Mouse (Mus musculus): ENCODE measurements around the gene Hunk. TPM values are rescaled to one million over a fixed set of nuclear protein-coding genes. Genes with fewer than 3 reads are reported as not detected.

The Hunk gene
- total RNA-seq, 2 experiments from 2014 or later: not detected

DNA sequence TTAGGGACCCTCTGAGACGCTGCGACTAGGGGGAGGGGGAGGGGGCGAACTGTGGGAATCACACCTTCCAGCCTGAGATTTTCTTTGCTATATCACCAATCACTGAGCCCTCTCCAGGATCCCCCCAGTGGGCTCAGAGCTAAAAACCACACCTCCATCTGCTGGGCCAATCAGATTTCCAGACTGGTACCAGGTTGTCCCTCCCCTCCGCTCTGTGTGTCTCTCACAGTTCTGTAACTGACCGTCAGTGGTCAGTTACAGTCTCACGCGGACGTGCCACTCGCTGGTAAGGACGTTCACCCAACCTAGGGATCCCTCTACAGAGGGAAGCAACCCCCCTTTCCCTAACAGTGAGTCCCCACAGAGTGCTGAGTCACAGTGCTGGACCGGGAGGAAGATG lies 111.1 kb downstream of the Hunk start:
- no peak for ATAC-seq (ENCODE audit: poor library complexity, severe bottlenecking)

DNA sequence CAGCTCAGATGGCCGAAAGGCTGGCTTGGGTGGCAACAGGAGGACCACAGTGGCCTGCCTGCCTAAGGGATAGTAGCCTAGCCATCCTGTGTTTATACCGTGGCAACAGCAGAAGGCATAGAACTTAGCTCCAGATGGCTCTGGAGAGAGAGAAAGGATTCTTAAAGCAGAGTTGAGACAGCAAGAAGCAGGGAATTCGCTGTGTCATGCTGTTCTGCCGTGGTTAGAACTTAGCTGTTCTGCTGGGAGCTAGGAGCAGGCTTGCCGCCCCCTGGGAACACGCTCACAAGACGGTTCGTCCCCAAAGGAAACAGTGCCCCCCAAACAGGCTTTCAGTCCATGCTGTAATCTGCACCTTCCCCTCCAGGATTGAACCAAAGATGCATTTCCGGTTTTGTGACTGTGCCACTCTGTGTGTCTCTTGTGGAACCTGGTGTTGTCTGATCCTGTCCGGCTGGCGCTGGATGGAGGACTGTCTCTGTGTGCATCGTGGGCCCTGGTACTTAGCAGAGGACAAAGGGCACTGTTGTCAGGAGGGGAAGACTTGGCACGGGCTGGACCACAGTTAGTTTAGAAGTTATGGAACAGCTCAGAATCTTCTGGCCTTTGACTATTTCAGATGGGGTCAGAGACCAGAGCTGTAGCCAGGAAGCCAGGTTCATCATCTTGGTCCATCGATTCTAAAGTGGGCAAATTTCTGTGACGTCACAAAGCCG lies 112.1 kb downstream of the Hunk start:
- no peak for ATAC-seq (ENCODE audit: poor library complexity, severe bottlenecking)

DNA sequence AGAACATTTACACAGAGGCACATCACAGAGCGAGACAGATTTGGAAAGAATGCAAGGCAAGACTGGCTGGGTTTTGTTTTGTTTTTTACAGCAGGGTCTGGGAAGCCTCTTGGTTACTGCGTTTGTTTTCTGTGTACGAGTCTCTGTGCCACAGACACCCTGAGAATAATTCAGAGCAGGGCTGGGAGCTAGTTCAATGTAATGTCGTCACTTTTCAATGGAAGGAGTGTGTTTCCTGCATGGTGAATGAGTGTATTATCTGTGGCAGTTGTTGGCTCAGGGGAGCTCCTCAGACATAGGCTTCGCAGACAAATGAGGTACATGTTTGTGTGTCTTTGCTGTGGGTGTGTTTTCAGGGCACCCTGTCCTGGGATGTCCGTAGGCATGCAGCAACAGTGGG lies 115.0 kb downstream of the Hunk start:
- ATAC-seq (ENCODE audit: poor library complexity, severe bottlenecking): no peak

DNA sequence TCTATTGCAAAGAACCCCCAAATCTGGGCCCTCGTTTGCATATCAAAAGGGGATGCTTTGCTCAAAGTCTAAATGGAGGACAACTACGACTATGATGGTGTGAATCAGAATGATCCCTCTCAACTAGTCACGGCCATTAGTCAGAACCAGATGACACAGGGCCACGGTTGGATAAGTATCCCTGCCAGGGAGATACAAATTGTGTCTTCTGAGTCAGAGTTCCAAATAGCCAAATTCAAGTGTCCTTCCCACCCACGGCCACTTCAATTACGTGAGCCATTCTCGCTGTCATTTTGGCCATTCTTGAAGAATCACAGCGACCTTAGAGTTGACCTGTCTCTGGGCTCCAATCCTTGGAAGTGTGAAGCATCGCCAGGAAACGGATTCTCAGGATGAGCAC lies 119.4 kb downstream of the Hunk start:
- no peak for ATAC-seq (ENCODE audit: poor library complexity, severe bottlenecking)

DNA sequence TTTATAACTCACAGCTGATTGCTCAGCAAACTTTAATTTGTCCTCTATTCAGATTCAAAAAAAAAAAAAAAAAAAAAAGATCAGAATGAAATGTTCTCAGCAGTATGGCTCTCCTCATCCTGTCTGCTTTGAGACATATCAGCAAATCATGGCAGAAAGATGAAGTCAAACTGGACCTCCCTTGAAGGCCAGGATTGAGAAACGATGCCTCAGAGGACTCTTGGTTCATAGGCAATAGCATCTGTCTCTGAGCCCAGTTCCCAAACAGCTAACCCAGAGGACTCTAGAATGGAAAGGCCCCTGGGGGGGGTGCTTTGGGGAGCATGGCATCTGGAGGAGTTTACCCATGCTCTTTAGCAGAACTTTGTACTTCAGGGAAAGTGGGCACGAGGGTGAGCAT lies 119.9 kb downstream of the Hunk start:
- no peak for ATAC-seq (ENCODE audit: poor library complexity, severe bottlenecking)

DNA sequence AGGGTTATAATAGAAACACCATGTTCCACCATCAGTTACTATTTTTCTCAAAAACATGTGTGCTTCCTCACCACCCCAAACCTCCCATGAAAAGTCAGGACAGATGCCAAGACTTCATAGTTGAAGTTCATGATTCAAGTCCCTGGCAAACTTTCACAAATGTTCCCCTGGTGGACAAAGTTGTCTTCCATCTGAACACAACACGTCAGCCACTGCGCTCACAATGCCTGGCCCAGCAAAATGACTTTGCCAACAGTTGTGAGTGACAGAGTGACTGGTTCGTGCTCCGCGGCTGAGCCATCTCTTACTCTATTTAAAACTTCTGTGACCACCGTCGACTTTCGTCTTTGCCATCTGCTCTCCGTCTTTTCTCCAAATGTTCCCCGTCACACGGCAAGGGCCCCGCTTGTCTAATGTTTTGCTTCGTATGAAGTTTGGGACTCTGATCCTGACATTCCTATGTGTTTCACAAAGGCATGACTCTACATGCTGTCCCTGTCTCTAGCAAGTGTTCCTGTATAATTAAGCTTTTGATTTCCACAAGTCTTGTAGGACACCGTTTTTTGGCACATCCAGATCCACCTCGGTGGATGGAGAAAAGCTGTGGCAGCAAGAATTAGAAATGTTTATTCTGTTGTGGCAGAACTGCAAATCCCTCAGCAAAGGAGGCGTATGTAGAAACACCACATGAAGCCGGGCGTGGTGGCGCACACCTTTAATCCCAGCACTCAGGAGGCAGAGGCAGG lies 125.9 kb downstream of the Hunk start:
- no peak for ATAC-seq (ENCODE audit: poor library complexity, severe bottlenecking)

DNA sequence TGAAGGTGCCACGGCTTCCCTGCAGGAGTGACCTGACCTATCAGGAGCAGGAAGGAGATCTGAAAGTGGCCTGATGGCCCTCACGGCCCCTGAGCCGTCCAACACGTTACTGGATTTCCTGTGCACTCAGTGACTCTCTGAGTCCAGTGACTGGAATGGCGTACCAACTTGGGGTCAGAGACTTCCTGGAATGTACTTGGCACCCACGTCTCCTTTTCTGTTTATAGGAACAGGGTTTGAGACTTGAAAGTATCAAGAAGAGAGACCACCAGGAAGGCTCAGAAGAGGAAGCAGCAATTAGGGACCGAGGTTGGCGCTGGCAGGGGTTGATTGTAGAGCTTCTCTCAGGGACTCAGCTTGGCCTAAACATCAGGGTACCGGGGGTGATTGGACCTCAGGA lies 131.2 kb downstream of the Hunk start:
- ATAC-seq (ENCODE audit: poor library complexity, severe bottlenecking): no peak

DNA sequence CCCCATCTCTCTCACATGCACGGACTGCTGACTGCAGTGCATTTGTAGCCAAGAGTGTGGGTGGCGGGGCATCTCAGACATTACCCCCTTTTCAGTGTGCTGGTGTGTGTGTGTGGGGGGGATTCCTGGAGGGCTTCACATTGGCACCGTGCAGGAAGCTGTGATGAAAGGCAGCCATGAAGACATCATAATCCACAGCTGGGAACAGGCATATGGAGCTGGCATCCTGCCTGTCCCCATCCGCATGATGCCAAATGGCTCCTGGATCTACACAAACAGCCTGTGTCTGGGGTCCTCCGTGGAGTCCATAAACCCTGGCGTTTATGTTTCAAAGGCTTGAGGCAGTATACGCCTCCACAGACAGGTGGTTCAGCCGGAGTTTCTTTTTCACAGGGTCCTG lies 132.4 kb downstream of the Hunk start:
- no peak for ATAC-seq (ENCODE audit: poor library complexity, severe bottlenecking)

DNA sequence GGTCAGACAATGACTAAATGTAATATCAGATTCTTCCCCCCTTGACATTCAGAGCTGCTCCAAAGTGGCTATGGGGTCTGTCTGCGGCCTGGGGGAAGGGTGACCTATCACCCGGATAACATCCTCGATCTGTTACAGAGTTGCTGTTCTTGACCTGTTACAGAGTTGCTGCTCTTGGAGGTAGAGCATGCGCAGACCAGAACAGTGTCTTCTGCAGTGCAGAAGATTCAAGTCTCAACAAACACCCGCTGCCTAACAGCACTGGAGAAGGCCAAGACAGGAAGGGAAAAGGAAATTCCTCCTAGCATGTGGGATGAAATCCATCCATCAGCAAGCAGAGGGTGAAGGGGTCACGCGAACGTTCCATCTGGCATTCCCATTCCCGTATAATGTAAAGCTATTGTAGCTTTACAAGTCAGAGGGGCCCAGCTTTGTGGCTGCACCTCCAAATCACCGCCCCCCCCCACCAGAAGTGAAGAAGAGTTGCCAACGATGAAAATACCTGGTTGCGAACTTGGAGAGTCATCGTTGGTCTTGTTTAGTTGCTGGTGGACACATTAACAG lies 133.0 kb downstream of the Hunk start:
- ATAC-seq (ENCODE audit: poor library complexity, severe bottlenecking): no peak

DNA sequence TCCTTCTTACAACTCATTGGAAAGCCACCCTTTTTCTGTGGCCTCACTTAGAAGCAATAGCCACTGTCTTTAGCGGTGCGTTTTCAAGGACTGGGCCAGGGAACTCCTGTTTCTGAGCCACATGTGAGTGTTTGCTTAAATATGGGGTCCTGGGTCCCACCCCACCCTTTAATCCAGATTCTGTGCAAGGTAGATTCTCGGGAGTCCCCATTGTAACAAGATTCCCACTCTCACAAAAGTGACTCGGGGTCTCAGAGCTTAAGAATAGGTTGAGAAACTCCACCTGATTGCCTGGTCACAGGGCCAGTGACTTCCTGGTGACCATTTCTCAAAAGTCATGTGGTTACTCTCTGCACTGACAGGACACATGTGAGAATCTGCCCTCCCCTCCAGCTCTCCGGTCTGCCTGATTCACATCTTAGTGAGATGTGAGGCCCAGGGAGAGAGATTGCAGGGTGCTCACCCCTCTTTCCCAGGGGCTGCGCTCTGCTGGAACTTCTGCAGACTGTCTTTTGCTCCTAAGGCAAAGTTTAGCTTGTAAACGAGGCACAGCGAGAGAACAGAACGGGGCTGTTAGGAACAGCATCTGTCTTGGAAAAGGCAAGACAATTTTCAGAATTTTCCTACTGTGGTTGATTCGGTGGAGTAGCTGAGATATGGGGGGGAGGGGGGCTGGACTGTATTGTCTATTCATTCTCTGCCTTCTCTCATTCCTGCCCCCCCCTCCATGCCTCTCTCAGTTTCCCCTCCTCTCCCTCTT lies 135.6 kb downstream of the Hunk start:
- no peak for ATAC-seq (ENCODE audit: poor library complexity, severe bottlenecking)

DNA sequence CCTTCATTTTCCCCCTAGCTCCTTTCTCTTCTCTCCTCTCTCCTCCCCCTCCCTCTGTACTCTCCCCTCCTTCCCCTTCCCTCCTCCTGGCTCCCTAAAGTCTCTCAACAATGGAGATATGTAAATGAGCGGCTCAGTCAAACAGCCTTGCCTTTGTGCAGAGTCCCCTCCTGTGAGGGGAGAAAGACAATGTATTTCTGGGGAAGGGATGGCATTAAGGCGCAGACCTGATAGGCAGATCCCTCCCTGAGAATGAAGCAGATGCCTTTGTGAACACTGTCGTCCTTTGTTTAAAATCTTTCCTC lies 136.1 kb downstream of the Hunk start:
- no peak for ATAC-seq (ENCODE audit: poor library complexity, severe bottlenecking)

DNA sequence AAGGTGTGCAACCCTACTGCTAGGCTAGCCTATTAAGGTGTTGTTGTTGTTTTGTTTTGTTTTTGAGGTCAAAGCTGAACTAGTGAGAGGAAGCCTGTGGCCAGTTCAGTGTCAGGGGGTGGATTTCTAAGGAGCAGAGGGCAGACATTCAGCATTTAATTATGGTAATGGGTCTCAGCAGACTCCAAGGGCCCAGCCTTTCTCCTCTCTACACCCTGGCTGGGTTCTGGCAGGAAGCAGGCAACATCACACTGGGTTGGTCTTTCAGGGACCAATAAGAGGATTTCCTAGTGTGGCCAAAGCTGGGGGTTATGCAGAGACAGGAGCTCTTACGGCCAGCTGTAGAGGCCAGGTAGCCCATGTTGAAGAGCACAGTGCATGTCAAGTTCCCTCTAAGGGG lies 136.8 kb downstream of the Hunk start:
- ATAC-seq (ENCODE audit: poor library complexity, severe bottlenecking): no peak

DNA sequence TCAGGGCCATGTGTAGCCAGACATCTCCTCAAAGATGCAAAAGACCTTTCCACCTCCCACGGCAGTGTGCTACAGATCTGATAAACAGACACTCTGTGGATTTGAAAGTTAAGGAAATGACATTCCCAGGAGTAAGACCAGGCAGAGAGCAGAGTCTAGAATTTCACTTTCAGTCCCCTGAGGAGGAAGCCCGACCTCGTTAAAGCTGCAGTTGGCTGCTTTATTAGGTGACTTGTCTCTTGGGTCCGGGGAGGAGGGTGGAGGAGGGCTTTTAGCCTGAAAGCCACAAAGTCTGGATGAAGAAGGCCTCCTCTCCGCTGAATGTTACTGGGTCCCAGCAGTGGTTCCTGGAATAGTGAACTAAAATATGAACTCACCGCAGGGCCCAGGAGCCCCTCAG lies 137.6 kb downstream of the Hunk start:
- ATAC-seq (ENCODE audit: poor library complexity, severe bottlenecking): no peak

DNA sequence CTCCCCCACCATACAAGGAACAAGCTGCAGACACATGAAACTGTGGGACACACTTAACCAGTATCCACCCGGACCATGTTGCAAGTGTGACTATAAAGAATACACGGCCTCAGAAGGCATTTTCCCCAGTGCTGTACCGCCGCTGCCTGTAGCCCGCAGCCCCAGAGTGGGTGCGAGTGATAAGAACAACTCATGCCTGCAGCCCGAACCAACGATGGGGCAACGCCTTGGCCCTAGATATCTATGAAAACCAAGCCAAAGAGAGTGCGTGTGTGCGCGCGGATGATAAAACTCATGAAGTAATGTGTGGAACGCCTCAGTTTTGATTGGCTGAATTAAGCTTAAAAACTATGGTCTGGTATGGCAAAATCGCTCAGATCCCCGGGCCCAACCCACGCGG lies 138.1 kb downstream of the Hunk start:
- no peak for ATAC-seq (ENCODE audit: poor library complexity, severe bottlenecking)

DNA sequence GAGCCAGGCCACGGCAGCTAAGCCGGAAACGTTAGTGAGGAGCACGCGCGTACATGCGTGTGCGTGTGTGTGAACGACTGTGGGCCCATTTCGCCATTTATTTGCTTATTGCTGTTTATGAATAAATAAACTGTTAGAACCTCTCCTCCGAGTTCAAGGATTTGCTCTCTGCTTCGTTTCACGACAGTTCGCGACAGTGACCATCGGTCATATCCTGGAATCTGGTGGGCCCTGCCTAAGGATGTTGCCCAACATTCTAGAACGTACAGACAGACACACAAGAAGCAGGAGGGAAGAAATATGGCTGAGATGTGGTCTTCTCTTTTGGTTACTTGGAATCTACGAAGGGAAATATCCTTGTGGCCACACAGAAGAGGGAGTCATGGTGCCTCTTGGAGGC lies 138.6 kb downstream of the Hunk start:
- no peak for ATAC-seq (ENCODE audit: poor library complexity, severe bottlenecking)

DNA sequence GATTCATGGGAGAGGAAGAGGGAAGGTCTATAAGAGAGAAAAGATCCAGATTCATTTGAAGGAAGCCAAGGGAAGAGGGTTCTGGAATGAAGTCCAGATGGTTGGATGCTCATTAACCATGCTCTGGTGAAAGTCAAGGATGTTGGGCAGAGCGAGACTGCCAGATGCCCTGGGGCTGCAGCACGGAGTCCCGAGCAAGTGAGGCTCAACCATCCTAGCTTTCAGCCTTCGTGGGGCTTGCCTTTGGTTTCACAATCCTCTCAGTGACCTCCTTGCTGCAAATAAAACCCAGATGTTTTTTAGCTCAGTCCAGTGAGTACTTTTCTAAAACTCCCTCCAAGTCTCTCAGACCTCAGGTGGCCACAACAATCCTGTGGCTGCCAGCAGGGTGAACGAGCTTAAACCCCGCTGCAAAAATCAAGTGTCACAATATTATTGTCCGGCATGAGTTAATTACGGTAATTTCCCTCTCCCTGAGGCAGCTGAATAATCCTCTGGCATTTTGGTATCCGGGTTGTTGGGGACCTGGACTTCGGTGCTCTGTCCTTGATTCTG lies 147.4 kb downstream of the Hunk start:
- no peak for ATAC-seq (ENCODE audit: poor library complexity, severe bottlenecking)

DNA sequence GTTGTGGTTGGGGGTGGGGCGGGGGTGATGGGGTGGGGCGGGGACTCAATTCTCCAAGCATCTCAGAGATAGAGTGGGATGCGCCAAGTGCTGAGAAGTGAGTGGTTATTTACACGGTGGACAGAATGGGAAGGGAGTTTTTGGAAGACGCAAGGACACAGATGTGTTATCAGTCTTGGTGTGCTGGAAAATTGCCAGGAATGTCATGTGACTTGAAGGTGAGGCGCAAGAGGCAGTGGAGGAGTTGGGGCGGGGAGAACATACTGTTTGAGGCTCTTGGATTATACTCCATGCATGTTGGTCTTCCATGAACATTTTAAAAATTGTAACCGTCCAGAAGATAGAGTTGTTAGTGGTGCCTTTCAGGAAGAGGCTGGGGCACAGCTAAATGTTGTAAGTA lies 148.8 kb downstream of the Hunk start:
- no peak for ATAC-seq (ENCODE audit: poor library complexity, severe bottlenecking)

DNA sequence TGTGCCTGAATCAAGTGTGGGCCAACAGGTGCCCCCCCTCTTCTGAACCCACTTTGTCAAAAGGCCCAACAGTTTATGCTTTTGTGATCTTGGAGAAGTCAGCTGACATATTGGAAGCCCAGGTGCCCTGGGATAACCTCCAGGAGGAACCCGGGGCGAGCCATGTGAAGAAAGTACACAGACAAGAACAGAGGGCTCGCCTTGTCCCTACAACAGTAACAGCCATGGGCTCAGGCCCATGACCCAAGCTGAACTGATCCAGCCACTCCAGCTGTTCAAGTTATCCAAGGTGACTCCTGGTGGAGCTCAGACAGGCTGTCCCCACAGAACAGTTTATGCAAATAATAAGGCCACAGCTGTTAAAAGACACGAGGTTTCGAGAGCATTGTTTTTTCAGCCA lies 153.1 kb downstream of the Hunk start:
- ATAC-seq (ENCODE audit: poor library complexity, severe bottlenecking): no peak

DNA sequence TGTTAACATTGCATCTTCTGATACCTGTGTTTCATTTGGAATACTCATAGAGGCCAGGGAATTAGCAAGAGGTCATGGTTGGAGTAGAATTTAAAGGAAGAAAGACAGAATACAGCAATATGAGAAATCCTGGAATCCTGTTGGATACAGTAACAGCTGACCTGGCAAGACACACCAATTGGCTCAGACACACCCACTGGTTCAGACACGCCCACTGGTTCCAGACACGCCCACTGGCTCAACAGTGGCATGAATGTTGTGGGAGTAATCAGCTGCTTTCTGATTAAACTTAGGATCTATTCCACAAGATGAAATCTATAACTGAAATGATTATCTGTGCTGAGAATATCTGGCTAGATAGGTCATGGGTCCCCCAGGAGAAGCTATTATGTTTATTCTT lies 155.4 kb downstream of the Hunk start:
- ATAC-seq (ENCODE audit: poor library complexity, severe bottlenecking): no peak

DNA sequence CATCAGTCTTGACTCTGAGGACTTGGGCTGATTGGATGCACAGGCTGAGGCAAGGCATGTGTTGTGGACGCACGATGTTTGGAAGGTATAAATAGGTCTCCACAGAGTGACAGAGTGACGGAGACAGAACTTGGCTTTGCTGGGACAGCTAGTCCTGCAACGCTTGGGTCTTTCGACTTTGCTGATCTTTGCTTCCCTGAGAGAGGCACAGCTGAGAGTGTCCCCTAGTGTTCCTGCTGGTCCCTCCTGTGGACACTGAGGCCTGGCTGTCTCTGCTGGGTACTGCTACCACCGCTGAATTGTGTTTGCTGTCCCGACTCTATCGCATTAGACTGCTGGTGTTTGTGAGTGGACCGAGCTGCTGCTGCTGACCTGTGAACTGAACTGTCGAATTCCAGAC lies 156.6 kb downstream of the Hunk start:
- ATAC-seq (ENCODE audit: poor library complexity, severe bottlenecking): no peak

DNA sequence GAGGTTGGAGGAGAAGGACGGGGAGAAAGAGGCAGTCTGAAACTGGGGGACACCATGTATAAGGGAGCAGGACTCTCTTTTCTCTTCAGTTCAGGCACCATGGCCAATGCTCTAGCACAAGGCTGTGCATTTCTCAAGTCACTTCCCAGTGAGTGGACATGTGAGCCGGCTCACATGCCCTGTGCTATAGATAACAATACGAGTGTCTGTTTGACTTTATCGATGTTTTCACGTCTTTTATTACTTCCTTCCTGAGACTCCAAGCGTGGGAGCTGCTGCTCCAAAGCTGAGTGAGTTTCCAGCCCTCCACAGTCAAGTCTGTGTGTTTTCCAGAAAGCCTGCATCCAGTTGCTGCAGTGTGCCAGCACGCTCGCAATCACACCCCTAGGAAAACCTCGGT lies 158.4 kb downstream of the Hunk start:
- no peak for ATAC-seq (ENCODE audit: poor library complexity, severe bottlenecking)

DNA sequence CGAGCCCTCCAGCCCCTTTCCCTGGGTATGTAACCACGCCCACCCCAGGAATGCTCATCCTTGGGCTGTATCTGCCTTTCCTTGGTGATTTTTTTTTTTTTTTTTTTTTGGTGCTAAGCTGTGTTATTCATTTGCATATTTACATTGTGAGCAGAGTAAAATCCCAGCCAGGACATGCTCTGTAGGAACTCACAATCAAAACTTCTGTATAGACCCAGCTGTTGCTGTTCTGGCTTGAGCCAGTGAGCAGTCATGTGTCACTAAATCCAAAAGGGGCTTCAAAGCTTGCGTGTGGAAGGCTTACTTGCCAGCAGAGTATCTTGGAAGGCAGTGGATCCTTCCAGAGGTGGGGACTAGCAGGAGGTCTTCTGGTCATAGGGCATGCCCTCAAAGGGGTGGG lies 159.7 kb downstream of the Hunk start:
- ATAC-seq (ENCODE audit: poor library complexity, severe bottlenecking): no peak
